Mouse (Mus musculus): ENCODE results near the gene Cyp17a1.

The Cyp17a1 gene

GRCm38 (mm10) chr19:46672766-46673418, at the start of gene Cyp17a1:
Gene Cyp17a1, minus strand, starts transcription at chr19:46673172.
- DNase-seq (ENCODE audit: low read depth, low spot score) = no peak

- no peak for DNase-seq (ENCODE audit: low read depth, low spot score)
Observed at GRCm38 (mm10) chr19:46718150-46718549, 45.2 kb upstream of the Cyp17a1 start.

GRCm38 (mm10) chr19:46715016-46715415, 42.0 kb upstream of the Cyp17a1 start:
- DNase-seq (ENCODE audit: low read depth, low spot score) = no peak

- DNase-seq (ENCODE audit: low read depth, low spot score) = no peak
Observed at GRCm38 (mm10) chr19:46714234-46714633, 41.3 kb upstream of the Cyp17a1 start.

GRCm38 (mm10) chr19:46710614-46711013, 37.6 kb upstream of the Cyp17a1 start:
- DNase-seq (ENCODE audit: low read depth, low spot score) = no peak

GRCm38 (mm10) chr19:46707296-46708151, 34.6 kb upstream of the Cyp17a1 start, which contains the start of gene As3mt:
Gene As3mt, plus strand, starts transcription at chr19:46707458.
- peak; percentile 79 for DNase-seq (ENCODE audit: low read depth, low spot score)

- no peak for DNase-seq (ENCODE audit: low read depth, low spot score)
Observed at GRCm38 (mm10) chr19:46706540-46707295, 33.7 kb upstream of the Cyp17a1 start.

- DNase-seq (ENCODE audit: low read depth, low spot score) = no peak
Observed at GRCm38 (mm10) chr19:46705779-46706495, 33.0 kb upstream of the Cyp17a1 start.

- DNase-seq (ENCODE audit: low read depth, low spot score) = no peak
Observed at GRCm38 (mm10) chr19:46701156-46701555, 28.2 kb upstream of the Cyp17a1 start.

GRCm38 (mm10) chr19:46699011-46699481, 26.1 kb upstream of the Cyp17a1 start:
- no peak for DNase-seq (ENCODE audit: low read depth, low spot score)

GRCm38 (mm10) chr19:46697840-46698517, 25.0 kb upstream of the Cyp17a1 start:
- no peak for DNase-seq (ENCODE audit: low read depth, low spot score)

- no peak for DNase-seq (ENCODE audit: low read depth, low spot score)
Observed at GRCm38 (mm10) chr19:46696943-46697342, 24.0 kb upstream of the Cyp17a1 start.

GRCm38 (mm10) chr19:46696482-46696881, 23.5 kb upstream of the Cyp17a1 start:
- no peak for DNase-seq (ENCODE audit: low read depth, low spot score)

GRCm38 (mm10) chr19:46693146-46693545, 20.2 kb upstream of the Cyp17a1 start:
- DNase-seq (ENCODE audit: low read depth, low spot score) = no peak

GRCm38 (mm10) chr19:46691078-46691477, 18.1 kb upstream of the Cyp17a1 start:
- no peak for DNase-seq (ENCODE audit: low read depth, low spot score)

GRCm38 (mm10) chr19:46690387-46690786, 17.4 kb upstream of the Cyp17a1 start:
- no peak for DNase-seq (ENCODE audit: low read depth, low spot score)

- DNase-seq (ENCODE audit: low read depth, low spot score) = peak; percentile 90
Observed at GRCm38 (mm10) chr19:46689460-46690372, 16.7 kb upstream of the Cyp17a1 start, which contains the start of gene Borcs7. Gene Borcs7, plus strand, starts transcription at chr19:46689906.

GRCm38 (mm10) chr19:46679720-46680383, 6.9 kb upstream of the Cyp17a1 start:
- DNase-seq (ENCODE audit: low read depth, low spot score) = no peak

GRCm38 (mm10) chr19:46675641-46676040, 2.7 kb upstream of the Cyp17a1 start:
- no peak for DNase-seq (ENCODE audit: low read depth, low spot score)
